Mouse (Mus musculus): ENCODE results near the gene Tdrd12. TPM values are rescaled to one million over a fixed set of nuclear protein-coding genes. Genes with fewer than 3 reads are reported as not detected.

The Tdrd12 gene
- polyA plus RNA-seq, 1 experiment, result 0.40 TPM

DNA sequence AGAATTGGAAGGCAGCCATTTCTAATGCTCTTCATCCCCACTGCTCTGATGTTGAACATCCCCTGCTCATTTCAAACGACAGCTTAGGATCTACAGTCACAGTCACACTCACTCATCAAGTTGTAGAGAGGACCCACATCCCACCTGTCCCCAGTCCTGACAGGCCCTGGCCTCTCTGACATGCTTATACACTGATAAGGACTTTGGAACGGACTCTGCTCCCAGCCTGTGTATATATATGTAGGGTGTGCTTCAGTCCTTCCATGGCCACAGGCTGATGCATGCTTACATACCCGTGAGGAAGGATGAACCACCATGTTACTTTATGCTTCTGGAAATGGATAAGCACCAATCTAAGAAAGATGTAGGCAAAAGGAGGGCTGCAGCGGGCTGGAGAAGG lies 76.6 kb downstream of the Tdrd12 start:
- H3K4me3 ChIP-seq (ENCODE audit: insufficient read depth, low read length), result no peak overlapping the region
- H3K27ac ChIP-seq (ENCODE audit: insufficient read depth, low read length), result no peak overlapping the region
- TF ChIP-seq CTCF (IDR thresholded peaks at IDR 0.05; ENCODE audit: extremely low read depth, insufficient read depth, low read length), result no peak
- no peak for TF ChIP-seq POLR2A (IDR thresholded peaks at IDR 0.05; ENCODE audit: extremely low read depth, insufficient read depth, low read length)
- 0 out of 2 replicates have a peak, but pooled peaks cover 1% of the 10 kb centered on the region for H3K4me1 ChIP-seq (ENCODE audit: control insufficient read depth, insufficient read depth, low read length)

DNA sequence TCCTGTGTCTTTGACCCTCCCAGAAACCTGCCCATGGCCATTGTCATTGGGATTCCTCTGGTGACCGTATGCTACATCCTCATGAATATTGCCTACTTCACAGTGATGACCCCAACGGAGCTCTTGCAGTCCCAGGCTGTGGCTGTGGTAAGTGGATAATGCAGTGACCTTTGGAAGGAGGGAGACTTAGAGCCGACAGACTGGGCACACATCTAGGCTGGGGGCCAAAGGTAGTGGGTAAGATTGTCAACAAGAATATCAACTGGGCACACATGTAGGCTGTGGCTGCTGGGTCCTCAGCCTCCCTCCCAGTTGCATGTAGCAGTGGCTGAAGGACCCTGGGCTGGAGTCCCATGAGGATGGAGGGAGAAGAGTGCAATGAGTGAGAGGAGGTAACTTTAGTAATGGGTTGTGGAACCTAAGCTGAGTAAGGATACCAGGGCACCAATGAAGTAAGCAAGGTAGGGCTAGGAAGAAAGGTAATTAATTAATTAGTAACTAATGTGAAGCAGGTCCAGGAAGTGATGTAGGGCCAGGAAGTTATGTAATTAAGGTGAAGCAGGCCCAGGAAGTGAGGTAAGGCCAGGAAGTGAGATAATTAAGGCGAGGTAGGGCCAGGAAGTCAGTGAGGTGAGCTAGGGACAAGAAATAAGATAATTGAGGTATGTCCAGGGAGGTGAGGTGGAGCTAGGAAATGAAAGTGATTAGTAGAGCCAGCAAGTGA lies 81.3 kb downstream of the Tdrd12 start:
- no peak overlapping the region for H3K27ac ChIP-seq (ENCODE audit: insufficient read depth, low read length)
- H3K4me1 ChIP-seq (ENCODE audit: control insufficient read depth, insufficient read depth, low read length), result no peaks in the 10 kb centered on the region
- TF ChIP-seq CTCF (IDR thresholded peaks at IDR 0.05; ENCODE audit: extremely low read depth, insufficient read depth, low read length) (no peak), POLR2A (IDR thresholded peaks at IDR 0.05; ENCODE audit: extremely low read depth, insufficient read depth, low read length) (no peak)
- no peak overlapping the region for H3K4me3 ChIP-seq (ENCODE audit: insufficient read depth, low read length)

DNA sequence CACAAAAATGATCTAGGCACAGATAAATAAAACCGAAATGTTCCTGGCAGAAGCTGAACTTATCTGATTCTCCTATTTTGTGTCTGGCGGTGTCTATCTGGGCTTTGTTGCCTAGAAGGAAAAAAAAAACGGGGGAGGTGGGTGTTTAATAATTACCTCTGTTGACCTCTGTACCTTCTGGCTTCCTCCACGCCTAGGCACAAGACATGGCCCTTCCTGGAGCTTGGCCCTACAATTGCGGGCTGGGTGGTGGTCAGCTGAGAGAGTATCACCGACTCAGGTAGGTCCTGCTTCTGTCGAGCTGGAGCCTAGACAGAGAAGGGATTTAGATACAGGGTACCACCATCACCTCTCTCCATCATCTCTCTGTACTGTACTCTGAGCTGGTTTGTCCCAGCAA lies 88.7 kb downstream of the Tdrd12 start:
- TF ChIP-seq POLR2A (IDR thresholded peaks at IDR 0.05; ENCODE audit: extremely low read depth, insufficient read depth, low read length) (no peak), CTCF (IDR thresholded peaks at IDR 0.05; ENCODE audit: extremely low read depth, insufficient read depth, low read length) (no peak)

DNA sequence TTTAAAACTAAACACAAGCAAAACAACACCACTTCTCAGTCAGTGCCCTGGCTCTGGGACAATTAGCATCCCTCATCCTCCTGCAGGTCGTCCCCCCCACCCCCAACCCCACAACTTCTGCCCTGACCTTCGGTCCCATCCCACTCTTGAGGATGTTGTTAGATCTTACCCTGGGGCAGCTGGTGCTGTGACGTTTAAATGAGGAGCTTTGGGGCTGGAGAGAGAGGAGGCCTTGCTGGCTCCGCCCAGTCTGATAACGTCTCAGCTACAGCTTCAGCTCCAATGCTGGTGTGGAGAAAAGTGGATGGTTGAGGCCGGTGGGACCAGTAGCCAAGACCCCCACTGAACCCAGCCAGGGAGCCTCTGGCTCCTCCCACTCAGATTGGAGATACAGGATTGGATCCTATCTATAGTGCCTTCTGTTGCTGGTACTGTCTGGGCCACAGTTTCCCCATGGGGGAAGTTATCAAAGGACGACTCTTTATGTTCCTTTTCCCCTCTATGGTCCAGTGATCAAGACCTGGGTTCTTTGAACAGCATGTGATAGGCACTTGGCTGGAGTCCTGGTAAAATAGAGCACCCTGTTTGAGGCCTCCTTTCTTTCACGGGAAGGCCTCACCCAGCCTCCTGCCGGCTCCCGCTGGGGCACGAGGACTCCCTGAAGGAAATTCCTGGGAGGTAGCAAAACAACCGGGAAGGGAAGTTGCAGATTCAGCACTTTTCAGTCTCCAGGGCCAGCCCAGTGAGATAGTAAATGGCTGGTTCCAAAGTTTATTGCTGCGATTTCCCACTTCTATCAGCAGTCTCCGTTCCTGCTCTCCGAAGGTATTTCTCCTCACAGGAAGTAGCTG lies 89.3 kb downstream of the Tdrd12 start, which contains the start of gene Slc7a9:
Slc7a9 (plus strand) TSS at position 801 of the 851 bp plus-strand sequence.
- TF ChIP-seq CTCF (IDR thresholded peaks at IDR 0.05; ENCODE audit: extremely low read depth, insufficient read depth, low read length), result no peak
- TF ChIP-seq POLR2A (IDR thresholded peaks at IDR 0.05; ENCODE audit: extremely low read depth, insufficient read depth, low read length), result no peak
- Histone ChIP-seq H3K4me1 (ENCODE audit: control insufficient read depth, insufficient read depth, low read length) (no peaks in the 10 kb centered on the region), H3K4me3 (ENCODE audit: insufficient read depth, low read length) (no peak within 1 kb of the TSS), H3K27ac (ENCODE audit: insufficient read depth, low read length) (no peak within 1 kb of the TSS)

More for the DNA sequence above, 88.7 kb downstream of the Tdrd12 start:
- Histone ChIP-seq H3K4me1 (ENCODE audit: control insufficient read depth, insufficient read depth, low read length) (no peaks in the 10 kb centered on the region), H3K27ac (ENCODE audit: insufficient read depth, low read length) (no peak overlapping the region), H3K4me3 (ENCODE audit: insufficient read depth, low read length) (no peak overlapping the region)

DNA sequence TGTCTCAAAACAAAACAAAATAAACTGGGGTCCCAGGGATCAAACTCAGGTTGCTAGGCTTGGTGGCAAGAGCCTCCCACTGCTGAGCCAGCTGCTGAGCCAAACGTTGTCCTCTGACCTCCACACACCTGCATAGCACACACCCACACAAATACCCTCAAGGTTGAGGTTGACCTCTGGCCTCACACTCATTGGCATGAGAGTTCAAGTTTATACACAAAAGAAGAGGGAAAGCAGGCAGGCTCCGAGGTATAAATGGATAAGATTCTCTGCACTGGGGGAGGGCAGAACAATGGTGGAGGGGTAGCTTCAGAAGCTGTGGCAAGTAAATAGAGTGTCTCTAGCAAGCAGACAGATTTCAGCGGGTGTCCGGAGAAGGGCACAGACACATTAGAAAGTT lies 90.0 kb downstream of the Tdrd12 start:
- H3K27ac ChIP-seq (ENCODE audit: insufficient read depth, low read length), result no peak overlapping the region
- TF ChIP-seq POLR2A (IDR thresholded peaks at IDR 0.05; ENCODE audit: extremely low read depth, insufficient read depth, low read length) (no peak), CTCF (IDR thresholded peaks at IDR 0.05; ENCODE audit: extremely low read depth, insufficient read depth, low read length) (no peak)
- no peaks in the 10 kb centered on the region for H3K4me1 ChIP-seq (ENCODE audit: control insufficient read depth, insufficient read depth, low read length)
- no peak overlapping the region for H3K4me3 ChIP-seq (ENCODE audit: insufficient read depth, low read length)

DNA sequence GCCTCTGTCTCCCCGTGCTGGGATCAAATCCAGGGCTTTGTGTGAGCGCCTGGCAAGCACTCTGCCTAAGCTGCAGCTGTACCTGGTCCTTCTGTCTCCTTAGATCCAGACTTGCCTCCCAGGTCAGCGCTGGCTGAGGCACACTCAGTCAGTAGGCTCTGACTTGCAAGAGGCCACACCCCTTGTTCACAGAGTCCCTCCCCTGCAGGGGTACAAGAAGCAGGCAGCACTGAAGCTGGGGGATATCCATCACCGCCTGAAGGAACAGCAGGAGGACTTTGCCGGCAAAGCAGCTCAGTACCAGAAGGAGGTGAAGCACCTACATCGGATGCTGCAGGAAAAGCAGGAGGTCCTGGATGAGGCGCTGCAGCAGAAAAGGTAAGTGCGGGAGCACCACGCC lies 102.3 kb downstream of the Tdrd12 start:
- TF ChIP-seq POLR2A (IDR thresholded peaks at IDR 0.05; ENCODE audit: extremely low read depth, insufficient read depth, low read length) (no peak), CTCF (IDR thresholded peaks at IDR 0.05; ENCODE audit: extremely low read depth, insufficient read depth, low read length) (no peak)

DNA sequence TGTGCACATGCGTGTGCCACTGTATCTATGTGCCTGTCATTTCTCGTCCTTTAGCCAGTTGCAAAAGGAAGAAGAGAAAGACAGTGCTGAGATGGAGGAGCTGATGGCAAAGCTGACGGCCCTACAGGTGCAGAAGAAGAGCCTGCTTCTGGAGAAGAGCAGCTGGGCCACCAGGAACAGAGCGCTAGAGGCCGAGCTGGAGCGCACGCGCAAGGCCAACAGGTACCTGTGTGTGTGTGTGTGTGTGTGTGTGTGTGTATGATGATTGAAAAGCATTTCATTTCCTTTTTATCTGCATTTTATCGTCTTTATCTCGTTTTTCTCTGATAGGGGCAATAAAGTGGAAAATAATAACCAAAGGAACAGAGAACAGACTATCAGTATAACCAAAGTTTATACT lies 109.4 kb downstream of the Tdrd12 start:
- H3K4me3 ChIP-seq (ENCODE audit: insufficient read depth, low read length), result no peak overlapping the region
- TF ChIP-seq POLR2A (IDR thresholded peaks at IDR 0.05; ENCODE audit: extremely low read depth, insufficient read depth, low read length) (no peak), CTCF (IDR thresholded peaks at IDR 0.05; ENCODE audit: extremely low read depth, insufficient read depth, low read length) (no peak)
- H3K4me1 ChIP-seq (ENCODE audit: control insufficient read depth, insufficient read depth, low read length), result no peaks in the 10 kb centered on the region
- H3K27ac ChIP-seq (ENCODE audit: insufficient read depth, low read length), result no peak overlapping the region

More for the DNA sequence above, 102.3 kb downstream of the Tdrd12 start:
- H3K4me1 ChIP-seq (ENCODE audit: control insufficient read depth, insufficient read depth, low read length), result no peaks in the 10 kb centered on the region
- no peak overlapping the region for H3K4me3 ChIP-seq (ENCODE audit: insufficient read depth, low read length)
- no peak overlapping the region for H3K27ac ChIP-seq (ENCODE audit: insufficient read depth, low read length)

DNA sequence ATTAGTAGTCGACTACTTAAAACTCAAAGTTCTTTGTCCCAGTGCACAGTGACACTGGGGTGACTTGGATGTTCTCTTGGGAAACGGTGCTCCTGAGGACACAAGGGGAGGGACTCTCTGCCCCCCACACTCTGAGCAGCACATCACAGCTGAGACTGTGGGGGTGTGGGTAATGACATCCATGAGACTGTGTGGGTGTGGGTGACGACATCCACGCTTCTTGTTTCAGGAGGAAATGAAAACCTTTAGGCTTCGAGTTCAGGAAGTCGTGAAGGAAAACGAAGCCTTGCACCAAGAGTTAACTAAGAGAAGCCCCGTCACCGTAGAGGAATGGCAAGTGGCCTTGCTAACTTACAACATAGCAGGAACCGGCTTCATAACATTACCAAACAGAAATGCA lies 114.5 kb downstream of the Tdrd12 start:
- no peaks in the 10 kb centered on the region for H3K4me1 ChIP-seq (ENCODE audit: control insufficient read depth, insufficient read depth, low read length)
- TF ChIP-seq CTCF (IDR thresholded peaks at IDR 0.05; ENCODE audit: extremely low read depth, insufficient read depth, low read length) (no peak), POLR2A (IDR thresholded peaks at IDR 0.05; ENCODE audit: extremely low read depth, insufficient read depth, low read length) (no peak)
- H3K4me3 ChIP-seq (ENCODE audit: insufficient read depth, low read length), result no peak overlapping the region
- H3K27ac ChIP-seq (ENCODE audit: insufficient read depth, low read length), result no peak overlapping the region

Other genes with a start within 250 kb of the Tdrd12 start
- 21.7 and 24.1 TPM in 2 replicates for gene Gpatch1, start 219.3 kb downstream of the Tdrd12 start, polyA plus RNA-seq (2012; rRNA removed)
- gene Rhpn2, start 203.6 kb downstream of the Tdrd12 start, polyA plus RNA-seq (2012; rRNA removed), result 5.6 and 5.8 TPM in 2 replicates
- gene Faap24, start 140.9 kb downstream of the Tdrd12 start, polyA plus RNA-seq (2012; rRNA removed), result 5.7 and 6.3 TPM in 2 replicates
- 27.9 and 29.6 TPM in 2 replicates for gene Cep89, start 140.7 kb downstream of the Tdrd12 start, polyA plus RNA-seq (2012; rRNA removed)
- 0.06 TPM in 1 of 2 replicates, not detected in the other for gene Slc7a9, start 88.9 kb downstream of the Tdrd12 start, polyA plus RNA-seq (2012; rRNA removed)
- gene Nudt19, start 18.6 kb upstream of the Tdrd12 start, polyA plus RNA-seq (2012; rRNA removed), result 123 and 129 TPM in 2 replicates
- gene Rgs9bp, start 47.8 kb upstream of the Tdrd12 start, polyA plus RNA-seq (2012; rRNA removed), result 0.08 TPM in 2 replicates
- 34.9 and 38.0 TPM in 2 replicates for gene Ankrd27, start 48.5 kb upstream of the Tdrd12 start, polyA plus RNA-seq (2012; rRNA removed)
- gene Pdcd5, start 109.8 kb upstream of the Tdrd12 start, polyA plus RNA-seq (2012; rRNA removed), result 95.4 and 99.8 TPM in 2 replicates
- gene Dpy19l3, start 216.7 kb upstream of the Tdrd12 start, polyA plus RNA-seq (2012; rRNA removed), result 20.8 and 21.3 TPM in 2 replicates

Measured in cortical plate, adult 2 months (tissue).